Mouse (Mus musculus): ENCODE data around the gene Memo1. TPM values are rescaled to one million over a fixed set of nuclear protein-coding genes. Genes with fewer than 3 reads are reported as not detected.

Gene Memo1
- polyA plus RNA-seq, 1 experiment from 2014 or later: 86.4 TPM

Other genes with a start within 250 kb of the Memo1 start
- 0.61 and 1.4 TPM in 2 replicates for gene Srd5a2, start 247.6 kb downstream of the Memo1 start, polyA plus RNA-seq (2014; fragmentation: Nextera tagmentation; extraction: Ambion mirVana)
- 227 and 231 TPM in 2 replicates for gene Dpy30, start 28.4 kb upstream of the Memo1 start, polyA plus RNA-seq (2014; fragmentation: Nextera tagmentation; extraction: Ambion mirVana)
- gene Spast, start 43.5 kb upstream of the Memo1 start, polyA plus RNA-seq (2014; fragmentation: Nextera tagmentation; extraction: Ambion mirVana): 48.9 and 49.3 TPM in 2 replicates
- 31.6 and 33.1 TPM in 2 replicates for gene Slc30a6, start 100.1 kb upstream of the Memo1 start, polyA plus RNA-seq (2014; fragmentation: Nextera tagmentation; extraction: Ambion mirVana)
- 0.12 and 0.23 TPM in 2 replicates for gene Nlrc4, start 163.6 kb upstream of the Memo1 start, polyA plus RNA-seq (2014; fragmentation: Nextera tagmentation; extraction: Ambion mirVana)
- 48.3 and 53.3 TPM in 2 replicates for gene Yipf4, start 194.0 kb upstream of the Memo1 start, polyA plus RNA-seq (2014; fragmentation: Nextera tagmentation; extraction: Ambion mirVana)
- gene Birc6, start 232.8 kb upstream of the Memo1 start, polyA plus RNA-seq (2014; fragmentation: Nextera tagmentation; extraction: Ambion mirVana): 79.5 and 87.3 TPM in 2 replicates